Mouse (Mus musculus): ENCODE data around the gene Aig1.
"Not testable (repeated sequence)": the region's sequence is repeated elsewhere in the genome, so short reads cannot be mapped to it uniquely, and the experiment has no call there.

The Aig1 gene

DNA sequence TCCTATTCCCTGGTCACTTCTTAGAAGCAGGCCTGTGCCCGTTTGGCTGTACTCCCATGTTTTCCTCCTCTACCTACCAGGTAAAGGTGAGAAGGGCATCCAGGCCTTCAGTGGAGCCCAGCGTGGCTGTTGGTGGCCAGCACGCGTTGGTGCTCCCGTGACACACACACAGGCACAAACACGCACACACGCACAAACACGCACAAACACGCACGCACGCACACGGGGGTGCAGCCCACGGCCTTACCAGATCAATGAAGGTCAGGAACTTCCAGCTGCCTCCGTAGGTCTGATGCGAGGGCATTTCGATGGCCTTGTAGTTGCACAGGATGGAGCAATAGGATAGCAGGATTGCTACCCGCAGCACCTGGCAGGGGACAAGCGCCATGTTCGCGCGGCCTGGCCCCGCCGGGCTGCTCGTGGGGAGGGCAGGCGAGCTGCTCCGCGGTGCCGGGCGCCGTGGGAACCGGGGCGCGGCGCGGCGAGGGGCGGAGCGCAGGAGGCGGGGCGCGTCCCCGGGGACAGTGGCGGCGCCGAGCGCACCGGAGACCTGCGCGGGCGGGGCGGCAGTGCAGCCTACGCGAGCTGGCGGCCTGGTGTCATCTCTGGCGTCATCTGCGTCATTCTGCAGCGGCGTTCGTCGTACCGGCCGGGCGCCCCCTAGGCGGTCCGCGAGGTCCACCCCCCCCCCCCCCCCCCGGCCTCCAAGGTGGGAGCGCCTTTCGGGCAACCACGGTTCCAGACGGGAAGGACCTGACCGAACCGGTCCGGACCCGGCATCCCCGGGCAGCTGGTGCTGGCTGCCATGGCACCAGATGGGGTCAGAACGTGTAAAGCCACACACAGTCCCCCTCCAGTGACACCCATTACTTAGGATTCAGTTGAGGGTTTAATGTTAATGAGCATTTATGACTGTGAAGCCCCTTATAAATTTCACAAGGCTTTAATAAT, at the start of gene Aig1:
Aig1 (minus strand) TSS at position 610 of the 951 bp plus-strand sequence.
- peak; percentile 78 to 87 for DNase-seq

DNA sequence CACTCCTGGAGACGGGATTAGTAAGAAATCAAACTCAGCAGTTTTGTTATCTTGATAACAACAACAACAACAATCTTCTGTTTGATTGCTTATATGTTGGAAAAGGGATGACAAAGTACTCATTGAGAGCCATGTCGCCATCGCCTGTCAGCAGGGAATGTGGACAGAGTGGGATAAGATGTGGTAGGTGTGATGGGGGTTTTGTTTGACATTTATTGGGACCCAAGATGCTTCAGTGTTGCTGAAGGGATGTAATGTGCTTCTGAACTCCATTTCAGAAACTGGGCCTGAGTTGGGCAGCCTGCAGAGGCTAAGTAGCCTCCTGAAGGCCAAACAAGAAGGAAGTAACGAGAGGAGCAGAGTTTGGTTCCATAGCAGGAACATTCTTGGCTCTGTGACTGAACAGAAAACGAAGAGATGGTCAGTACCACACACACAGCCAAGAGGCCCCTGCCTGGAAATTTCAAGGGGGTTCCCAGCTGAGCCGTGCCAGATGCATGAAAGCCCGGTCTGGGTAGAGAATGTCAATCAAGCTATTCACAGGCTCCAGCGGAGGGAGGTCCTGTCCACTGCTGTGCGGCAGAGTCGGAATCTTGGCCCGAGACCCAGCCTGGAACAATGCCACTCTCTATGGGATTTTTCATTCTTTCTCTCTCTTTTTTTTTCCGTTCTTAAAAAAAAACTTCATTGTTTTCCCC, 48.0 kb upstream of the Aig1 start:
- DNase-seq, result peak; percentile 68 to 84

DNA sequence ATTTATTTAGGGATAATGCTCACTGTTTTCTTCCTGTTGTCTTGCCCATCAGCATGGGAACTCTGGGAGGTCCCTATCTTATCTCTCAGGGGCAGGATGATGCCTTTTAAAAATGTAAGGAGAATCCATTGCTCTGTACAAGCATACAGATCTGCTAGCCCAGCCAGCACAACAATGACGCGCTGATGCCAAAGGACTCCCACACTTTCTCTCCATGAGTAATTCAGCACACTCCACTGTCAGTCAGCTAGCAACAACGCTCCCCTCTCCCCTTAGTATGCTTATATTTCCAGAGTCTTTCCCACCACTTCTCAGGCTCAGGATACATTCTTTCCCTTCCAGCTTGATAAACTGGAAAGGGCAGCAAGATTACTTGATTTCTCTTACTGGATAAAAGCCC, 46.4 kb upstream of the Aig1 start:
- no peak for DNase-seq

DNA sequence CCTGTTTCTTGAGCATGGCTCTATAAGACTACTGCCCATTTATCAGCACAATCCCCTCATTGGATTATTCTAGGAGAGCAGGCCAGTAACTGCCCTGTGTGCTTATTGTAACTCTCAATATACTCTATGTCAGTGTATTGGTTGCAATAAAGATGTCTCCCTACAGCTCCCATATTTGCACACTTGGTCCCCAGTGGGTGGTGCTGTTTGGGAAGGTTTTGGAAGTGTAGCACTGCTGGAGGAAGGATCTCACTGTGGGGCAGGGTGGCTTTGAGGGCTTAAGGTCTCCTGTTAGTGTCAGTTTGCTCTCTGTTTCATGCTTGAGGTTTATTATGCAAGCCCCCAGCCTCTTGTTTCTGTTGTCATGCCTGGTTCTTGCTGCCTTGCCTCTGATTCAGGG, 44.9 kb upstream of the Aig1 start:
- DNase-seq, result peak in 1 of 2 experiments; percentile 16

DNA sequence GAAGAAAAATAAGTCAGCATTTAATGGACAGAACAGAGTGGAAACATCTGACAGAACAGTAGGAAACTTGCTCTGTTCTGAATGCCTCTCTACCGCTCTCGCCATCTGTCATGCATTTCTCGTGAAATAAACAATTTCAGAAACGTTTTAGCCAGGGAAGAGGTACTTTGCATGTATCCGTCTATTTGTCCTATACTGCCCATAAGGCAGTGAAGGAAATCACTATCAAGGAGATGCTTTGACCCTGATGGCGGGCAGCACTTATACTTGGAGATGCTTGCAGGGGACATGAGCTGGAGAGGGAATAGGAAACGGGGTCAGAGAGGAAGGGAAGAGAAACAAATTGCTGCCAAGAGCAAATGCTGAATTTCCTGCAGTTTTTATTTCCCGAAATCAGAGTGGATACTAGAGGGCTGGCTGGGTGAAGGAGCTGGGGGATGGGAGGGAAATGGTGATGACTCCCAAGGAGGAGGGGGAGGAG, 37.5 kb upstream of the Aig1 start:
- no peak for DNase-seq

DNA sequence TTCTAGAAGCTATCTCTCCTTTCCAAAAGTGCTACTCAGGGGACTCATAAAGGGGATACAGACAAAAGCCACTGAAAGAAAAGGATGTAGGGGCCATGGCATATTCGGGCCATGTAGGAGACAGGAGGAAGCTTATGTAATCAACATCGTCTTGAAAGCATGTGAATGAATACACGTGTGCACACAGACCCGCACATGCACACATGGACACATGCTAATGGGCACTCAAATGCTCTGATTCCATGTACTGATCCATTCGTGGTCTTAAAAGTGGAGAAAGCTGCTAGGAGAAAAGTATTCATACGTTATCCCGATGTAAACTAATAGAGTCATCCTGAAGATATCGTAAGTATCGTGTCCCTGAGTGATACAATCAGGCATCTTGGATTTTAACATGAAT, 36.8 kb upstream of the Aig1 start:
- DNase-seq, result no peak

DNA sequence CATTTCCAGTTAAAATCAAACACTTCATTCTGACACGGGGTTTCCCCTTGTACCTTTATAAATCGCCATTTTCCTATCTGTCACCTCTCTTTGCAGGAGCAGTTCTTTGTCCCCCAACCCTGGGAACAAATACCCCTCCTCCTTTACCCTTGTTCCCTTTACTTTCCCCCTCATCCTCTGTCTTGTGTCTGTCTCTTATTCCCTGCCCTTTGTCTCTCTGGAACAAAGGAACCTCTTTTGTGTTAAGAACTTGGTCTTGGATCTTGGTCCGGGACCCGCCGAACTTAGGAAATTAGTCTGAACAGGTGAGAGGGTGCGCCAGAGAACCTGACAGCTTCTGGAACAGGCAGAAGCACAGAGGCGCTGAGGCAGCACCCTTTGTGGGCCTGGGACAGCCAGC, 24.0 kb upstream of the Aig1 start:
- not testable (repeated sequence) for DNase-seq

DNA sequence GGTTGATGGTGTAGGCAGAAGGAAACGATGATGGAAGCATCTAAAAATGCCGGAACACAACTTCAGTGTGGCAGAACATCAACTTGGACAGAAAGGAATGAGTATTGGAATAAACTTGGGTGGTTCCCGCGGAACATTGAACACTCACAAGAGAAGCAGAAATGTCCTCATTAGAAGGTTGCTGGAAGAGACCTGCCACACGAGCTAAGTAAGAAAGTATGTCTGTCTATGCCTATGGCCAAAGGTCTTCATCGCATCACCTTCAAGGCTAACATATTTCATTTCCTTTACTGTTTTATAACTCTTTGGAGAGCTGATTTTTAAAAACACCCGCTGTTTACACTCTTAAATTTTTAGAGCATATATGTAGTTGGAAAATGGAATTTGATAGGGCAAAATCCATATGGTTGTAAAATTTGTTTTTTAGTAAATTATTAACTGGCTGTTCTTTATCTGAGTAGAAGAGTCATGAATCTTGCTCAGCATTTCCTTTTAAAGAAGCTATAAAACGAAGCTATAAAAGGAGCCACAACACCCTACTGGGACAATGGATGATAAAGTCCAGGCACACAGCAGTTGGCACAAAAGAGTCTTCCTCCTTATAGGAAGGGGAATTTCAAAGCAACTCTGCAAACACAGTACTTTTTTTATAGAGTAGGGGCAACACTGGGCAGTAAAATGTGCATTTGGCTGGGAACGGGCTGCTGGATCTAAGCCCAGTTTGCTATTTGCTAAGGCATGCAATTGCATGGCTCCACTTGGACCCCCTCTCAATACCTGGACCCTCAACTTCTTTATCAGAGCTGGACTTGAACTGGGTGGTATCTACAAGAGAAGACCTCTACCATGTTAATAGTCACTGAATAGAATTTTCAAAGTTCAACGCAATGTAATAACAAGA, 14.4 kb upstream of the Aig1 start:
- DNase-seq, result no peak

DNA sequence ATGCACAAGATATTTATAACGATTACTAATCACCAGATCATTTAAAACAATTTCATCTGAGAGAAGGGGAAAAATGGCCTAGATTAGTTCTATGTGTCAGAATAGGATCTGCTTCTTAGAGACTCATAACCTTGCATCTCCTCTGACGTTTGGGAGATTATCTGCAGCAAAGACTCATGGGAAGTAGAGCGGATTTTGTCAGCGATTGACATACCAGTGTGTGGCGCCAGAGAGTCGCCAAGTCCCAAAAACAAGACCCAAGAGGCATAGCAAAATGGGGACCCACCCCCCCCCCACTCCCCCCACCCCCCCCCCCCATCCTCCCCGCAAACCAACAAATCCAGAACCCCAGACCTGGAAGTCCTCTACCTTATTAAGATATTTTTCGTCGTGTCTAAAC, 13.7 kb upstream of the Aig1 start:
- DNase-seq, result peak in 1 of 2 experiments; percentile 11

DNA sequence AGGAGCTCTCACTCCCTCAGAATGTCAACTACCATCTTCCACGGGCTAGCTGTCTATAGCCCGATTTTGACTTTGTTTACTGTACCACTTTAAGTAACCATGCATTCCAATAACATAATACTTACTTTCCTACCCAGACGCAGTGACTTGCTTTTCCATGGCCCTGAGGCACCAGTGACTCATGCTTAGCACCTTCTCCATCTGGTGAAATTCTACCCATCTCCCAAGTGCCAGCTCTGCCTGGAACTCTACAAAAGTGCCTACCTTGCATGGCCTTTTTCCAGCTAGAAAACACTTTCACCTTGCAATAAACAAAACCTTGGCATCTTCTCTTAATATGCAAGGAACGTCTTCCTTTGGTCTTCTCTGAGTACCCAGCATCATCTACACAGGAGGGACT, 9.9 kb upstream of the Aig1 start:
- DNase-seq, result no peak

DNA sequence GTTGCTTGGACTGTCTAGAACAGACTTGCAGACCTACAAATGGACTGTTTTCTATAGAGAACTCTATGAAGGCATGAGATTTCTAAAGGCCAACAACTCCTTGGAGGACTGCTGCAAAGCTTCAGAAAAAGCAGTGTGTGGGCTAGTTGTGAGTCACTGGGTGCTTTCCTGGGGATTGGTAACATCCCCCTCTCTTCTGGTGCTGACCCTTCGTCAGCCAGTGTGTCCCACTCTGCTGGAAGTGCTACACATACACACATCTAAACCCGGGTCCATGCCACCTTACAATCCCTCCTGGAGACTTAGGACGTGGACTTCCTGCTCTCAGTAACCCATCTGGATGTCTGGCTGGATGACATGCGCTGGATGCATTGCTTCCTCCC, 6.2 kb upstream of the Aig1 start:
- no peak for DNase-seq

DNA sequence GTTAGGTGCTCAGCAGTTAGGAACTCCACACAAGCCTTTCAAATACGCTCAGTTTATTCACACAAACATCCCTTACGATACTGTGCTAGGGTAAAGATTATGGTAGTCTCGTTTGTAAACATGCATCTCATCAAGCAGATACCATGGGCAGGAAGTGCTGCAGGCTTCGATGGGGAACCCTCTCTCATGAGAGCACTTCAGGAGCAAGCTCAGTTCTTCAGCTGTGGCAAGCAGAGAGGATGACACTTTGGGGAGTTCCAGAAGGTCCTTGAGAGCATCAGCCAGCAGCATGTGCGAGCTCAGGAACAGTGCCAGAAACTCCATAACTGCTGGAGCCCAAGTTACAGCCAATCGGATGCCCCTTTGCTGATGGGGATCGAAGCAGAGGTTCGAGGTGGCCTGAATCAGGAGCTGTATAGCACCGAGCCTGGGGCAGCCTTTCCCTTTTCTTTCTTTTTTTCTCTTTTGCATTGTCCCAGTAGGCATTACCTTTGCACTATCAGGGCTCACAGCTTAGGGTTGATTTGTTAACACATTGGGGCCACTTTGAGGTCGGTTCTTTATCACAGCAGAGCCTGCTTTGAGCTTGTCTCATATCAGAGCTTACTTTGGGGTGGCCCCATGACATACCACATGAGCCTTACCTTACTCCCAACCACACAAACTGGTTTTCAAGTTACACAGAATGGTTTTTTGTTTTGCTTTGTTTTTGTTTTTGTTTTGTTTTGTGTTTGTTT, 5.7 kb upstream of the Aig1 start:
- DNase-seq, result no peak

DNA sequence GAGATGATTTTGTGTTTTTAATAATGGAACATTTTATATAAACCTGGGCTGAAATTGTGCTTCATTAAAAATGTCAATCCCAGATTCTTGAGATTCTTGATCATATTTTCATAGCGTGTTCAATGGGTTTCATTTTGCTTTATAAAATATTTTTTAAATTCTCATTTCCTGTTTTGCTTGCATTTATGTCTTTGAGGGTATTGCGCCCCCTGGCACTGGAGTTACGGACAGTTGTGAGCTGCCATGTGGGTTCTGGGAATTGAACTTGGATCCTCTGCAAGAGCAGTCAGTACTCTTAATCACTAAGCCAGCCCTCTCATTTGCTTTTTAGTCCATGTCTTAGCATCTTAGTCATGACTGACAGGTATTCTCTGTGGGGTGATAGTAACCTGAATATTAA, 1.8 kb upstream of the Aig1 start:
- DNase-seq, result no peak

DNA sequence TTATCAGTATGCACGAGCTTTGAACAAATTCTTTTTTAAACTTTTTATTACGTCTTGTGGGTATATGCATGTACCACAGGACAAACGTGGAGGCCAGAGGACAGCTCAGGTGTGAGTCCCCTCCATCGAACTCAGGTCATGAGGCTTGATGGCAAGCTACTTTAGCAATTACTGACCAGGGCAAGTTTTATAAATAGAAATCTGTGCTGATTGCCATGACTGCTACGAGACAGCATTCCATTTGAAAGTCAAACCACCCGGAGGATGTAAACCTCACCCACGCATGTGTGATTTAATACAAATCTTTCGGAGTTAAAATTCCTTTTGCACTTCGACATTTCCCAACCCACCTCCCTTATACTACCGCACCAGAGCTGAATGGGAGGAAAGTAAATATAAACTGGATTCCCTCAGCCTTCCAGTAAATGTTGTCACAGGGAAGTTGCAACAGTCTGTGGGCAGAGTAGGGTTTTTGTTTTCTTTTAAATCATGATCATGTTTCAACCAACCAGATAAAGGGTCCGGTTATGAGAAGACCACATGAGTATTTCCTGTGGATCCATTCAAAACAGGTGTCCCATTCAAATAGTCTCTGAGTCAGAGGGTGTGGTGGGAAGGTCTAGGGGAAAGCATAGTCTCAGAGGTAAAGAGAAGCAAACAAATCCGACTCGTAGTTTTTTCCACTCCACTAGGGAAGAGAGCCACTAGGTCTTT, 699 bp upstream of the Aig1 start:
- DNase-seq, result no peak

DNA sequence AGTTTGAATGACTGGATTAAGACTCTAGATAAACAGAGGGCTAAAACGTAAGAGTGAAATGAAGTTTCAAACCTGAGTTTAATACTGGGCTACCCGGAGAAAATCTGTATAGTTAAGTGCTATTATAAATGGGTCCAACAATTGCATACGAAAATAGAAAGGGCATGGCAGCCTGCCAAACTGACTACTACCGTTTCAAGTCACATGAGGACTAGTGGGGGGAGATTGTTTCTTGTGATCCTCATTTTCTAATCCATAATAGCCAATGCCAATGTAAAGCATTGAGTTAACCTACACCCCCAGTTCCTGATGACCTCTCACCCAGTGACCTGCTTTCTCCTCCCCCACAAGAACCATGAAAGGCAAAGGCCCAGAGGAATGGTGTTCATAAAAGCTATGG, 2.4 kb downstream of the Aig1 start:
- DNase-seq, result no peak

DNA sequence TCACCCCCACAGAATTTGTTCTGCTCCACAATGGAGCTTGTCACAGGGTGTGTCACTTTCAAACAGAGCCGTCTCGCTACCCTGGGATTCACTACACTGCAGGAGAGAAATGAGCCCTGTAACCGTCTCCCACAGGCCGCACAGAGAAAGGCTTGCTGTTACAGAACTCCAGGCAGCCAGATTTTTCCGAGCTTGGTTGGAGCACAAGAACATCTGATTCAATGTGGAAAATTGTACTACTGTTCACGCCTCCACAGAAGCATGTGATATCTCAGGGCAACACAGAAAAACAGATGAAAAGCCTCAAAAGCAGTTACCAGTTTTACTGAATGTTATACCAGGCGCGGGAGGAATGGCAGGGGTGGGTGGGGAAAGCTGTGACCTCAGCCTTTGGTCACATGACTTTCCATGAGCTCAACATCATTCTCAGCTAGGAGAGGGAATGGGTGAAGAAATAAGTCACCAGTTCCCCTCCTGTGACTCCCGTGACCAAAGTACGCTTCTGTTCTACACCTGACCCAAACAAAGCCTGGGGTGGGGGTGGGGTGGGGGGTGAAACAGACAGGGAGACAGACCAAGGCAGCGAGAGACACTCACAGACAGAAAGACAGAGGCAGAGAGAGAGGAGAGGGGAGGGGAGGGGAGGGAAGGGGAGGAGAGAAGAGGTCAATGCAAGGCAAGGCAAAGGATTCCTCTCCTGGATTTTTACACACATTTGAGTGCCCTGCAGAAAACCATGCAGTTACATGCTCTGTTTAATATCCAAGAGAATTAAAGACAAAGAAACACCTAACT, 7.5 kb downstream of the Aig1 start:
- DNase-seq, result peak in 1 of 2 experiments; percentile 28

DNA sequence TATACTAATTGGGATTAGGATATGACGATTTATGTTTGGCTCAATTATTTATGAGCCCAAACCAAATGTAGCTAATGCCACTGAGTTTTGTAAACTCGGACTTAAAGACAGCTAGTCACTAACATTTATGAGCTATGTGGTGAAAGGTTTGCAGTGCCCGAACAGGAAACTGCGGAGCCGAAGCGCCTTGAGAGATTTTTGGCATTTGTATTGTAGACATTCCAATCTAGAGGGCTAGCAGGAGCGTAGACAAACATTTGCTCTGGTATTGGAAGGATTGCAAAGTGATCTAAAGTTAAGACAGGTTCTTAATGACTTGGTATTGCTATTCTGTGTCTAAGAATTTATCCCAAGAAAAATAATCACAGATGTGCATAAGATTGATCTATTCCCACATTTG, 12.3 kb downstream of the Aig1 start:
- peak in 1 of 2 experiments; percentile 48 for DNase-seq

DNA sequence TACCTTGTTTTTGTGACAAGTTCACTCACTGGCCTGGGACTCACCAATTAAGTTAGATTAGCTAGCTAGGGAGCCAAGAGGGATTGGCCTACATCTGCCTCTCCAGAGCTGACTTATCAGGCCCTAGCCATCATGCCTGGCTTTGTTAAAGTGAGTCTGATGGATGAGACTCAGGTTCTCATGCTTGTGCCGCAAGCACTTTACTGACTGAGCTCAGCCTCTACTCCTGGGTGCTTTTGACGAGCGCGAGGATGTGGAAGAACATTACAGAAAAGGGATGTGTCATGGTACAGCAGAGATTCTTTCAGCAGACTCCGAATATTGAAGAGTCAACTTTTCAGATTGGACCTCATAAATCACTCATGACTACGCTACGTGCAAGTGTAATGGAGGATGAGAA, 12.8 kb downstream of the Aig1 start:
- no peak for DNase-seq

DNA sequence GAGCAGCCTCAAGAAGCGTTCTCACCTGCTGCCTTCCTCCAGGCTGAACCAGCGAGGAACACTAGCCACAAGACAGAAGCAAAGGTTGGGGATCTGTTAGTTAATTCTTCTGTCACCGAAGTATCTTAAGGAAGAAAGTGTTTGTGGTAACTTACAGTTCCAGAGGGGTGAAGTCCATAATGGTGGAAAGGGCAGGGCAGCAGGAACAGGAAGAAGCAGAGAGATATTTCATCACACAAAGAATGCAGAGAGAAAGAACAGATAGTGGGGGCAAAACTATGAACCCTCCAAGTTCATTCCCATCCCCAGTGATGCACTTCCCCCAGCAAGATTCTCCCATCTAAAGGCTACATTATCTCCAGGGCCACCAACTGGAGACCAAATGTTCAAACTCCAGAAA, 13.7 kb downstream of the Aig1 start:
- no peak for DNase-seq

DNA sequence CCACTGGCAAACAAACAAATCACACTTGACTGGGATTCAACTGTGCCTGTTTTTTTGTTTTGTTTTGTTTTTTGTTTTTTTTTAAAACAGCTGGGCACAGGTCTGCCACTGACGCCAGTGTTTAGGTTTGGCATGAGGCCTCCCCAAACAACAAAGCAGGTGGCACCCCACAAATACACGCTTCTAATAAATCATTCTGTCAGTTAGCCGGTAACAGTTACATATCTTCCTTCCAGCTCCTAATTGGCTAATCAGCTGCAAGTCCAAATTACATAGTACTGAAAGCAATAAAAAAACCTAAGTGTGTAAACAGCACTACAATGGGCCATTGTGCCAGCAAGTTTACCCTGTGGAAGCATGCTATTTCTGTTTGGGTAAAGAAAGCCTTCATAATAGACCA, 18.7 kb downstream of the Aig1 start:
- no peak for DNase-seq

DNA sequence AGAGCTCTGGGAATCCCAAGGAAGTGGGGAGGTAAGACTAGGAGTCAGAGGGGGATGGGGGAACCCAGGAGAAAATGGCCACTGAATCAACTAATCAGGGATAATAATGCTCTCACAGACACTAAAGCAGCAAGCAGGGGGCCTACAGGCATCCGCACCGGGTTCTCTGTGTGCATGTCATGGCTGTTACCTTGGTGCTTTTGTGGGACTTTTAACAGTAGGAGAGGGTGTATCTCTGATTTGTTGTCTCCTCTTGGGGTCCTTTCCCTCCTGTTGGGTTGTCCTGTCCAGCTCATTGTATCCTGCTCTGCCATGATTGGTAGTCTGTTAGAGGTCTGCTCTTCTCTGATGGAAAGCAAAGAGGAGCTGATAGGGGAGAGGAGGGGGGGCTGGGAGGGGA, 19.6 kb downstream of the Aig1 start:
- no peak for DNase-seq
